Mouse (Mus musculus) embryonic fibroblast, embryonic 13.5 days (primary cell): ENCODE data around the gene 6430628N08Rik. TPM values are rescaled to one million over a fixed set of nuclear protein-coding genes. Genes with fewer than 3 reads are reported as not detected.

Experiments used
- H3K27ac ChIP-seq: 2 replicates; pipeline ENCODE4 v1.5.1; 2012; ENCODE audit warnings: low read length, control low read depth, inconsistent platforms; ENCODE audit not compliant: insufficient read depth
- H3K4me1 ChIP-seq: 2 replicates; pipeline ENCODE4 v1.6.1; 2011; ENCODE audit warnings: low read length; ENCODE audit not compliant: control insufficient read depth, insufficient read depth
- H3K4me3 ChIP-seq: 2 replicates; pipeline ENCODE4 v1.5.1; 2011; ENCODE audit warnings: mild to moderate bottlenecking, control low read depth, low read length; ENCODE audit not compliant: insufficient read depth
- CTCF ChIP-seq: IDR thresholded peaks from 2 replicates; pipeline ENCODE4 v1.5.1; 2011; ENCODE audit warnings: mild to moderate bottlenecking, control low read depth, low read length, moderate library complexity, borderline replicate concordance; ENCODE audit not compliant: insufficient read depth
- POLR2A ChIP-seq: IDR thresholded peaks from 2 replicates; pipeline ENCODE4 v1.6.1; 2011; ENCODE audit warnings: low read depth, mild to moderate bottlenecking, control low read depth, low read length, moderate library complexity
- polyA plus RNA-seq: library from polyadenylated mRNA; stranded (reverse); fragments of >200 nt; gene quantifications from 2 replicates; pipeline ENCODE4 v1.2.4, GENCODE M21; 2011; ENCODE audit warnings: low read depth; ENCODE audit not compliant: missing spikeins, insufficient read length

The 6430628N08Rik gene
- polyA plus RNA-seq, 1 experiment: not detected

DNA sequence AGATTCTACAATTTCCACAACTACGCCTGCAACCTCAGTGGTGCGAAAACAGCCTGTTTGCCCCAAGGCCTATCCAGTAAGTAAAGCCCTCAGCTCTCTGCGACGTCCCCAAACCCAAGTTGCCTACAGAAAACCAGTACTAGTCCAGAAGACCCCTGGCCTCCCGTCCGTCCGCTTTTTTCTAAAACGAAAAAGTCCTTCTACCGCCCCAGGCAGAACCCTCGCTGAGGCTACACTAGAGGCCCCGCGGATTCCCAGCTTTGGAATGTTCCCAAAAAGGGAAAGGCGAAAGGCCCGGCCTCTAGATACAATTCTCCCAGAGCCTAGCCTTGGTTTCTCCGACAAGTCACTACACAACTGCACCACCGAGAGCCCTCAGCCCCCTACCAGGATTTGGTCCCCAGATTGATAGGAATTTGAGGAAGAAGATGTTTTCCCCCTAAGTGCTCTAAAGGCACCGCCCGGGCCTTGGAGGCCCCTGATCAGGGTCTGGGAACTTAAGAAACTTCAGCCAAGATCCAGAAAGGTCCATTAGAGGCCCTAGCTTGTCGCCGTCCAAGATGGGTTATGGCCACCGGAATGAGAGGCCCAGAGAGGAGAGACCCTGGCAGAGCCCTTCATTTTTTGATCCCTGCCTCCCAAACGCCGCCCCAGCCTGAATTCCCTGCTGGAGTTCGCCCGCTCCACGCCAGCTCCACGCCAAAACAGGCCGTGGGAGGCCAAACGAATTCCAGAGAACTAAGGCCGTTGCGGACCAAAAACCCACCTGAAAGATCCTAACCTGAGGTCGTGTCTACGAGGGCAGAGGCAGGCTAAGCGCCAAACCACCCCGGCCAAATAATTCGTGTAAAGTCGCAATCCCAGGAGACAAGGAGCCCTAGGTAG, 48.1 kb downstream of the 6430628N08Rik start:
- Histone ChIP-seq H3K27ac (no peak overlapping the region), H3K4me1 (no peaks in the 10 kb centered on the region), H3K4me3 (no peak overlapping the region)
- TF ChIP-seq CTCF (no peak), POLR2A (no peak)

- no peak for TF ChIP-seq POLR2A
- no peak for TF ChIP-seq CTCF
- Histone ChIP-seq H3K4me3 (peak within 1 kb of the TSS; percentile 9), H3K4me1 (no peaks in the 10 kb centered on the region), H3K27ac (no peak within 1 kb of the TSS)
These were observed 49.0 kb downstream of the 6430628N08Rik start, which contains the start of gene Dmbx1 for GRCm38 (mm10) chr4:115939295-115940102. Gene Dmbx1 (minus strand): TSS chr4:115939926.

DNA sequence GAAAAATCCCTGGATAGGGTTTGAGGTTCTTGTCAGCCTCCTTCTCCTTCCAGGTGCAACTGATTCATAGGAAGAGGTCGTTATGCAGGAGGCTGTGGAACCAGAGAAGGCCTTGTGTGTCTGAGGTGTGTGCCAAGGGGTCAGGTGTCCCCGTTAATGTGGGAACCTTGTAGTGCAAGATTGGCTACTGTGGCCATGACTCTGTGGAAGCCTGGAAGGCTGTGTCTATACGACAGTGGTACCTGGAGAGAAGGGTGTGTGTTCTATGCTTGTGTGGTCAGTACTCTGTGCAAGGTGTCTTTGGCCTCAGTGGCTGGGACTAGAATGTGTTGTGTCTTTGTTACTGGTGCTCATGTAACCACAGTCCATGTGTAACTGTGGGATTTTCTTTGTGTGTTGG, 50.2 kb downstream of the 6430628N08Rik start:
- Histone ChIP-seq H3K27ac (no peak overlapping the region), H3K4me1 (no peaks in the 10 kb centered on the region), H3K4me3 (no peak overlapping the region)
- TF ChIP-seq POLR2A (no peak), CTCF (no peak)

DNA sequence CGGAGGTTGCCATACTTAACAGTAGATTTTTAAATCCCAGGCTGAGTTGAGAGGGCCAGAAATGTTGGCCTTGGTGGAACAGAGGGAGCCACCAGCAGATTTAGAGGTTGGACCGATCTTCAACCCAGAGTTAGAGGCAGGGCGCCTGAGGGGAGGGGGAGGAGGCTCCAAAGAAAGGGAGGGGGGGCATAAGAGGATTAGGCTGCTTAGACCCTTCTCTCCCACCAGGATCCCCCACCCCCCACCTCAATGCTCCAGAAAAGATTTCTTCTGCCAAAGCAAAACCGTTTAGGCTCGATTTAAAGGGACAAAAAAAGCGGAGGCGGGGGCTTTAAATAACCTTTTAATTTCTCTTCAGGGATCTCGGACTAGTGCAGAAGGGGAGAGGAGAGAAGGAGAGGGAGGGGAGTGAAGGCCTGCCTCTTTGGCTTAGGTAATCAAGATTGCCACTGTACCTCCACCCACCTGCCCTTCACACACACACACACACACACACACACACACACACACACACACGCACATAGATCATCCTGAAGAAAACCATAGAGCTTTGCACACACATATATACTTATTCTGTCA, 50.9 kb downstream of the 6430628N08Rik start:
- TF ChIP-seq POLR2A: no peak
- no peak for TF ChIP-seq CTCF
- Histone ChIP-seq H3K27ac (no peak overlapping the region), H3K4me3 (no peak overlapping the region), H3K4me1 (no peaks in the 10 kb centered on the region)

- Histone ChIP-seq H3K4me1 (no peaks in the 10 kb centered on the region), H3K4me3 (no peak overlapping the region)
- TF ChIP-seq CTCF (no peak), POLR2A (no peak)
These were observed 53.3 kb downstream of the 6430628N08Rik start for GRCm38 (mm10) chr4:115943669-115944314.

More at GRCm38 (mm10) chr4:115943669-115944314, 53.3 kb downstream of the 6430628N08Rik start:
- no peak overlapping the region for H3K27ac ChIP-seq

Other genes starting within 250 kb of the 6430628N08Rik start
- gene Cyp4b1, start 242.9 kb upstream of the 6430628N08Rik start, polyA plus RNA-seq: 0.32 TPM in 1 of 2 replicates, not detected in the other
- gene Efcab14, start 152.9 kb upstream of the 6430628N08Rik start, polyA plus RNA-seq: 36.7 and 39.3 TPM in 2 replicates
- gene Tex38, start 109.6 kb upstream of the 6430628N08Rik start, polyA plus RNA-seq: not detected in 2 replicates
- 29.2 and 31.5 TPM in 2 replicates for gene Atpaf1, start 105.9 kb upstream of the 6430628N08Rik start, polyA plus RNA-seq
- gene Mob3c, start 62.6 kb upstream of the 6430628N08Rik start, polyA plus RNA-seq: 5.8 and 7.2 TPM in 2 replicates
- gene Mknk1, start 51.5 kb upstream of the 6430628N08Rik start, polyA plus RNA-seq: 23.5 and 30.9 TPM in 2 replicates
- gene Kncn, start 6.3 kb upstream of the 6430628N08Rik start, polyA plus RNA-seq: not detected in 2 replicates
- not detected in 2 replicates for gene Dmbx1, start 49.3 kb downstream of the 6430628N08Rik start, polyA plus RNA-seq
- not detected in 2 replicates for gene Faah, start 127.3 kb downstream of the 6430628N08Rik start, polyA plus RNA-seq
- 13.0 and 17.6 TPM in 2 replicates for gene Nsun4, start 163.2 kb downstream of the 6430628N08Rik start, polyA plus RNA-seq
- gene Uqcrh, start 184.4 kb downstream of the 6430628N08Rik start, polyA plus RNA-seq: 360 and 404 TPM in 2 replicates
- 71.6 and 81.9 TPM in 2 replicates for gene Lrrc41, start 184.6 kb downstream of the 6430628N08Rik start, polyA plus RNA-seq
- 7.6 and 12.9 TPM in 2 replicates for gene Rad54l, start 233.0 kb downstream of the 6430628N08Rik start, polyA plus RNA-seq
- 49.5 and 54.4 TPM in 2 replicates for gene Pomgnt1, start 233.2 kb downstream of the 6430628N08Rik start, polyA plus RNA-seq